Mouse (Mus musculus) lung, adult 2 months (tissue): ENCODE data around the gene Vps36.

Experiments used
- CTCF ChIP-seq: fragments of 200-500 bp; IDR thresholded peaks from 2 replicates; pipeline ENCODE4 v1.5.1; 2011; ENCODE audit warnings: mild to moderate bottlenecking, low read length, control low read depth; ENCODE audit not compliant: insufficient read depth
- POLR2A ChIP-seq: fragments of 200-500 bp; IDR thresholded peaks from 2 replicates; pipeline ENCODE4 v1.6.1; 2011; ENCODE audit warnings: low read depth, mild to moderate bottlenecking, control low read depth, low read length, borderline replicate concordance; ENCODE audit errors: extremely low read depth

- no peak for TF ChIP-seq CTCF
- no peak for TF ChIP-seq POLR2A
These were observed 42.8 kb upstream of the Vps36 start for GRCm38 (mm10) chr8:22149643-22150344.
